Mouse (Mus musculus) adrenal gland, adult (tissue): ENCODE results near the gene 1700047I17Rik2.
"Not testable (repeated sequence)": the region's sequence is repeated elsewhere in the genome, so short reads cannot be mapped to it uniquely, and the experiment has no call there.

ENCODE experiments used
- DNase-seq, 2 experiments: peaks; one replicate each; pipeline ENCODE4 v3.0.0; 2022 to 2023; ENCODE audit warnings: low spot score in 1 of 2; ENCODE audit not compliant: inconsistent age in 2 of 2

1700047I17Rik2 gene

GRCm38 (mm10) chr12:55199306-55199705 is at the start of gene 1700047I17Rik2:
1700047I17Rik2 (plus strand) TSS chr12:55199592.
- not testable (repeated sequence) for DNase-seq

- DNase-seq, result not testable (repeated sequence)
These were observed 44.6 kb upstream of the 1700047I17Rik2 start, which contains the start of gene Srp54b for GRCm38 (mm10) chr12:55154559-55155448. Srp54b (plus strand) TSS chr12:55155104.

- not testable (repeated sequence) for DNase-seq
These were observed 44.0 kb upstream of the 1700047I17Rik2 start for GRCm38 (mm10) chr12:55155449-55155783.

- DNase-seq, result not testable (repeated sequence)
These were observed 32.3 kb upstream of the 1700047I17Rik2 start for GRCm38 (mm10) chr12:55167034-55167557.

GRCm38 (mm10) chr12:55187686-55188085 is 11.7 kb upstream of the 1700047I17Rik2 start:
- DNase-seq, result not testable (repeated sequence)

- DNase-seq, result not testable (repeated sequence)
These were observed 10.3 kb upstream of the 1700047I17Rik2 start for GRCm38 (mm10) chr12:55189127-55189526.

- DNase-seq, result not testable (repeated sequence)
These were observed 407 bp downstream of the 1700047I17Rik2 start for GRCm38 (mm10) chr12:55199799-55200198.

GRCm38 (mm10) chr12:55212944-55213343 is 13.6 kb downstream of the 1700047I17Rik2 start:
- DNase-seq, result not testable (repeated sequence)

GRCm38 (mm10) chr12:55229626-55230519 is 30.5 kb downstream of the 1700047I17Rik2 start, which contains the start of gene Srp54c:
Srp54c (plus strand) TSS chr12:55230168.
- not testable (repeated sequence) for DNase-seq

GRCm38 (mm10) chr12:55230520-55230861 is 31.1 kb downstream of the 1700047I17Rik2 start:
- peak; percentile 9 to 47 for DNase-seq

- not testable (repeated sequence) for DNase-seq
These were observed 42.9 kb downstream of the 1700047I17Rik2 start for GRCm38 (mm10) chr12:55242243-55242642.

- DNase-seq, result not testable (repeated sequence)
These were observed 62.6 kb downstream of the 1700047I17Rik2 start for GRCm38 (mm10) chr12:55261950-55262349.

- not testable (repeated sequence) for DNase-seq
These were observed 64.0 kb downstream of the 1700047I17Rik2 start for GRCm38 (mm10) chr12:55263385-55263784.
